Mouse (Mus musculus): ENCODE results near the gene Pcgf5.

DNA sequence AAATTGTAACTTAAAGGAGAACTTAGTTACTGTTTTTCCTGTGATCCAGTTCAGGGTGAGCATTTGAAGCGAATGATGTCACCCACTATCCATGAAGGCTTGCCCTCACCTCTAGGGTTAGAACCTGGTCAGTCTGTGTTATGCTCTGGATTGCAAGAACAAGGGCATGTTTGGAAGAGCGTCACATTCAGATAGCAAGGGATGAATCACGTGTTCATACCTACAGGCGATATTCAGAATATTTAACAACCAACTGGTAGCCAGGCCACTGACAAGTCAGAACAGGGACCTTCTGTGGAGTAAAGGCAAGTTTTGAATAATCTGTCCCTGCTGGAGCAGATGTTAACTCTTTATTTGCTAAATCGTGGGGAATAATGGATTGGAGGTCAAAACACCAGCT is 14.4 kb downstream of the Pcgf5 start:
- no peak for TF ChIP-seq CTCF (IDR thresholded peaks at IDR 0.05; ENCODE audit: control insufficient read depth, insufficient read depth, insufficient read length)
- TF ChIP-seq USF1 (IDR thresholded peaks at IDR 0.05; ENCODE audit: low read depth): no peak
- TF ChIP-seq MAX (IDR thresholded peaks at IDR 0.05): no peak
- TF ChIP-seq MYOG (IDR thresholded peaks at IDR 0.05; ENCODE audit: control insufficient read depth, extremely low read depth, insufficient read length): no peak
- TF ChIP-seq MYOD1 (IDR thresholded peaks at IDR 0.05; ENCODE audit: control insufficient read depth, insufficient read length, low read depth): no peak
- TF ChIP-seq CEBPB (IDR thresholded peaks at IDR 0.05; ENCODE audit: low read depth): no peak

Measured in C2C12 (cell line).